ENCODE assay signal across 23 mouse cellular contexts in genomic region chr11:36700131-36700530, GRCm38 (mm10).
A peak's percentile ranks its signal among the peaks of the same experiment; 100 is the strongest.
DNase-seq lines count a peak whose midpoint lies in the region; ATAC-seq and TF ChIP-seq lines count a peak whose summit lies in the region.
"Had no signal": no experiment of that assay in that cellular context is flagged by ENCODE, and none has a peak within 500 bp of the region (broad histone marks: within the 10 kb centered on the region; RNA-seq: fewer than 3 reads in every experiment).

No protein-coding gene starts in this region.

- H3K36me3 ChIP-seq in hindbrain, embryonic 10.5 days = no peaks in the 10 kb centered on the region
- H3K36me3 ChIP-seq in hindbrain, embryonic 13.5 days = no peaks in the 10 kb centered on the region
- no peaks in the 10 kb centered on the region for H3K36me3 ChIP-seq in midbrain, embryonic 10.5 days
- H3K36me3 ChIP-seq in midbrain, embryonic 13.5 days = no peaks in the 10 kb centered on the region
- H3K36me3 ChIP-seq: embryonic facial prominence, embryonic 13.5 days; embryonic facial prominence, embryonic 15.5 days had no signal

- H3K4me3 ChIP-seq in hindbrain, embryonic 10.5 days = no peak overlapping the region
- H3K4me3 ChIP-seq in hindbrain, embryonic 13.5 days = no peak overlapping the region
- H3K4me3 ChIP-seq in midbrain, embryonic 10.5 days = no peak overlapping the region
- no peak overlapping the region for H3K4me3 ChIP-seq in midbrain, embryonic 13.5 days (replicated peaks)
- H3K4me3 ChIP-seq: embryonic facial prominence, embryonic 13.5 days; embryonic facial prominence, embryonic 15.5 days; erythroblast, embryonic 14.5 days; forebrain, embryonic 13.5 days had no signal

- DNase-seq in frontal cortex, postnatal 25 days (ENCODE audit: low spot score in 2 of 2) = no peak
- no peak for DNase-seq in hindbrain, embryonic 10.5 days (ENCODE audit: low spot score)
- DNase-seq in midbrain, embryonic 10.5 days (ENCODE audit: low spot score) = no peak
- peak; percentile 67 for DNase-seq in brain, embryonic 14.5 days (ENCODE audit: low read depth)
- no peak for DNase-seq in yolk sac, embryonic 10.5 days (ENCODE audit: low spot score)
- DNase-seq: adrenal gland, adult 2 months; adrenal gland, postnatal 10 days; adrenal gland, postnatal 25 days; cerebellum, adult 11 months; cerebellum, adult 18-20 months; cerebellum, adult 8-10 months; cerebellum, adult 9-11 months; cerebellum, postnatal 14 days; cerebellum, postnatal 36 days; embryo, embryonic 11 days had no signal

- no peak for TF ChIP-seq POLR2A in brain, embryonic 14.5 days (IDR thresholded peaks at IDR 0.05; ENCODE audit: borderline replicate concordance, extremely low read depth, insufficient read depth, insufficient read length, poor library complexity, severe bottlenecking)

- H3K27me3 ChIP-seq in hindbrain, embryonic 10.5 days (ENCODE audit: insufficient read depth, poor library complexity, severe bottlenecking) = no peaks in the 10 kb centered on the region
- no peaks in the 10 kb centered on the region for H3K27me3 ChIP-seq in hindbrain, embryonic 13.5 days
- no peaks in the 10 kb centered on the region for H3K27me3 ChIP-seq in midbrain, embryonic 10.5 days (ENCODE audit: low read depth, poor library complexity, severe bottlenecking)
- H3K27me3 ChIP-seq in midbrain, embryonic 13.5 days = no peaks in the 10 kb centered on the region
- H3K27me3 ChIP-seq: embryonic facial prominence, embryonic 13.5 days; embryonic facial prominence, embryonic 15.5 days; forebrain, embryonic 13.5 days had no signal

- ATAC-seq in frontal cortex, adult (ENCODE audit: low TSS enrichment) = peak; percentile 47
- no peak for ATAC-seq in hindbrain, embryonic 13.5 days (ENCODE audit: low FRiP score)
- ATAC-seq in midbrain, embryonic 13.5 days = no peak
- ATAC-seq: forebrain, embryonic 13.5 days; forebrain, embryonic 16.5 days had no signal

- no peaks in the 10 kb centered on the region for H3K9me3 ChIP-seq in hindbrain, embryonic 10.5 days
- H3K9me3 ChIP-seq in hindbrain, embryonic 13.5 days = no peaks in the 10 kb centered on the region
- H3K9me3 ChIP-seq in midbrain, embryonic 10.5 days (replicated peaks) = no peaks in the 10 kb centered on the region
- H3K9me3 ChIP-seq in midbrain, embryonic 13.5 days = no peaks in the 10 kb centered on the region
- H3K9me3 ChIP-seq: embryonic facial prominence, embryonic 13.5 days; embryonic facial prominence, embryonic 15.5 days; forebrain, embryonic 13.5 days had no signal

- no peak overlapping the region for H3K4me2 ChIP-seq in hindbrain, embryonic 13.5 days
- no peak overlapping the region for H3K4me2 ChIP-seq in midbrain, embryonic 13.5 days (replicated peaks)
- H3K4me2 ChIP-seq: embryonic facial prominence, embryonic 13.5 days; embryonic facial prominence, embryonic 15.5 days; forebrain, embryonic 13.5 days had no signal

- WGBS in hindbrain, embryonic 10.5 days = 87% methylated on average over 6 of the region's 6 CpGs
- 75% methylated on average over 6 of the region's 6 CpGs for WGBS in hindbrain, embryonic 13.5 days
- WGBS in midbrain, embryonic 10.5 days = 93% methylated on average over 6 of the region's 6 CpGs
- 82% methylated on average over 6 of the region's 6 CpGs for WGBS in midbrain, embryonic 13.5 days

- no peak overlapping the region for H3K9ac ChIP-seq in hindbrain, embryonic 13.5 days
- no peak overlapping the region for H3K9ac ChIP-seq in midbrain, embryonic 13.5 days (replicated peaks)
- H3K9ac ChIP-seq: embryonic facial prominence, embryonic 13.5 days; embryonic facial prominence, embryonic 15.5 days; forebrain, embryonic 13.5 days had no signal

- H3K4me1 ChIP-seq in hindbrain, embryonic 10.5 days (replicated peaks) = peaks cover 40% of the 10 kb centered on the region
- H3K4me1 ChIP-seq in hindbrain, embryonic 13.5 days (replicated peaks) = peaks cover 32% of the 10 kb centered on the region
- peaks cover 41% of the 10 kb centered on the region for H3K4me1 ChIP-seq in midbrain, embryonic 10.5 days
- H3K4me1 ChIP-seq in midbrain, embryonic 13.5 days (replicated peaks) = peaks cover 43% of the 10 kb centered on the region
- H3K4me1 ChIP-seq: embryonic facial prominence, embryonic 13.5 days; embryonic facial prominence, embryonic 15.5 days had no signal

- TF ChIP-seq CTCF in brain, embryonic 14.5 days (IDR thresholded peaks at IDR 0.05; ENCODE audit: borderline replicate concordance, extremely low read depth, insufficient read depth, insufficient read length) = no peak

- H3K27ac ChIP-seq in hindbrain, embryonic 10.5 days = peak overlapping the region; percentile 66
- no peak overlapping the region for H3K27ac ChIP-seq in hindbrain, embryonic 13.5 days
- peak overlapping the region; percentile 53; the same call in 1 of the 2 replicates for H3K27ac ChIP-seq in midbrain, embryonic 10.5 days (replicated peaks)
- no peak overlapping the region for H3K27ac ChIP-seq in midbrain, embryonic 13.5 days
- H3K27ac ChIP-seq: embryonic facial prominence, embryonic 13.5 days; embryonic facial prominence, embryonic 15.5 days; forebrain, embryonic 13.5 days had no signal

Comparison
In these comparisons a context has a peak if more than half of its experiments do, and no peak if none do; other contexts are left out.
1. H3K27ac ChIP-seq: peak in hindbrain, embryonic 10.5 days (single experiment) and midbrain, embryonic 10.5 days (single experiment); none in hindbrain, embryonic 13.5 days (single experiment) and midbrain, embryonic 13.5 days (single experiment).